Mouse (Mus musculus) limb, embryonic 15.5 days (tissue): Measurements from ENCODE around the gene Olfr434. TPM values are rescaled to one million over a fixed set of nuclear protein-coding genes. Genes with fewer than 3 reads are reported as not detected.
A peak's percentile ranks its signal among the peaks of the same experiment; 100 is the strongest.

Experiments
- ATAC-seq: fragments of 200-750 bp; cut with Nextera tagmentation; 2 replicates; pipeline ENCODE4 v1.8.0; 2017; ENCODE audit warnings: low read depth, moderate TSS enrichment; ENCODE audit not compliant: insufficient number of reproducible peaks, low FRiP score, low TSS enrichment
- H3K27ac ChIP-seq: fragments of 300-500 bp; sonication (generic); 2 replicates; pipeline ENCODE4 v1.5.1; 2015; ENCODE audit warnings: moderate library complexity, mild to moderate bottlenecking, inconsistent platforms
- H3K27me3 ChIP-seq: fragments of 300-500 bp; sonication (generic); 2 replicates; pipeline ENCODE4 v1.6.1; 2015; ENCODE audit warnings: inconsistent platforms
- H3K36me3 ChIP-seq: fragments of 300-500 bp; sonication (generic); 2 replicates; pipeline ENCODE4 v1.6.1; 2015; ENCODE audit warnings: inconsistent platforms
- H3K4me1 ChIP-seq: fragments of 300-500 bp; sonication (generic); 2 replicates; pipeline ENCODE4 v1.6.1; 2015; ENCODE audit warnings: inconsistent platforms
- H3K4me2 ChIP-seq: fragments of 300-500 bp; sonication (generic); 2 replicates; pipeline ENCODE4 v1.6.1; 2015; ENCODE audit warnings: mild to moderate bottlenecking, inconsistent platforms
- H3K4me3 ChIP-seq: fragments of 300-500 bp; sonication (generic); 2 replicates; pipeline ENCODE4 v1.5.1; 2015; ENCODE audit warnings: mild to moderate bottlenecking, inconsistent platforms
- H3K9ac ChIP-seq: fragments of 300-500 bp; sonication (generic); 2 replicates; pipeline ENCODE4 v1.6.1; 2015; ENCODE audit warnings: inconsistent platforms
- H3K9me3 ChIP-seq: fragments of 300-500 bp; sonication (generic); 2 replicates; pipeline ENCODE4 v1.6.1; 2016; ENCODE audit warnings: inconsistent platforms
- WGBS: fragments of 180-500 bp; shearing (Covaris S2); methylation state at CpG from one replicate; pipeline ENCODE4 v1.1.7; 2015; 5-methylcytosine and 5-hydroxymethylcytosine counted together
- polyA plus RNA-seq: library from polyadenylated mRNA; unstranded; fragments of >200 nt; fragmentation: Nextera tagmentation; extraction: Ambion mirVana; gene quantifications from 2 replicates; pipeline ENCODE4 v1.2.1, GENCODE M21; 2015

Gene Olfr434
- polyA plus RNA-seq, 1 experiment from 2014 or later = not detected

DNA sequence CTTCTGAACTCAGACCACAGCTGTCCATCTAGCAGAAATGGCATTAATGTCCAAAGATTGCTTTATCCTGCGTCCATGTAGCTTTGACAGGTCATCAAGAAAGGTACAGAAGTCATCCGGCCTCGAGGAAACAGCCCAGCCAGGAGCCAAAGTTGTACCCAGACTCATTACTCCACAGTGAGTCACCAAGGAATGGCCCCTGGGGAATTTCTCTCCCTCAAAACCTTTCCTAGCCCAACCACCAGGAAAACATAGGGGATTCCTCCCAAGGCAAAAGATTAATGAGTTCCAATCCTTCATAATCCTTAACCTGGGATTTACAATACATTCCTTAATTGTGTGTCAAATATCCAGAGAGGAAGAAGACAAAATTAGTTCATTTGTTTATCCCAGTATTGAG is 34.6 kb downstream of the Olfr434 start:
- no peak overlapping the region for H3K4me2 ChIP-seq
- H3K36me3 ChIP-seq = no peaks in the 10 kb centered on the region
- H3K9me3 ChIP-seq = no peaks in the 10 kb centered on the region
- H3K27ac ChIP-seq = no peak overlapping the region
- no peaks in the 10 kb centered on the region for H3K4me1 ChIP-seq
- no peak overlapping the region for H3K9ac ChIP-seq
- 40% methylated on average over 3 of the region's 3 CpGs for WGBS
- H3K4me3 ChIP-seq = no peak overlapping the region
- ATAC-seq = no peak
- no peaks in the 10 kb centered on the region for H3K27me3 ChIP-seq

GRCm38 (mm10) chr6:43252994-43253393 is 40.2 kb downstream of the Olfr434 start:
- H3K9ac ChIP-seq = no peak overlapping the region
- no peak overlapping the region for H3K4me3 ChIP-seq
- 90% methylated on average over 1 of the region's 1 CpGs for WGBS
- H3K36me3 ChIP-seq = no peaks in the 10 kb centered on the region
- no peak for ATAC-seq
- H3K27ac ChIP-seq = no peak overlapping the region
- no peaks in the 10 kb centered on the region for H3K4me1 ChIP-seq
- no peak overlapping the region for H3K4me2 ChIP-seq
- no peaks in the 10 kb centered on the region for H3K9me3 ChIP-seq
- no peaks in the 10 kb centered on the region for H3K27me3 ChIP-seq

- no peak overlapping the region for H3K4me2 ChIP-seq
These were observed 41.5 kb downstream of the Olfr434 start for GRCm38 (mm10) chr6:43254193-43254926.

GRCm38 (mm10) chr6:43260756-43261155 is 47.9 kb downstream of the Olfr434 start:
- no peak overlapping the region for H3K9ac ChIP-seq
- no peaks in the 10 kb centered on the region for H3K36me3 ChIP-seq
- H3K9me3 ChIP-seq = no peaks in the 10 kb centered on the region
- WGBS = 72% methylated on average over 2 of the region's 2 CpGs
- peaks cover 6% of the 10 kb centered on the region for H3K4me1 ChIP-seq
- H3K27ac ChIP-seq = no peak overlapping the region
- H3K27me3 ChIP-seq = no peaks in the 10 kb centered on the region
- ATAC-seq = no peak
- H3K4me3 ChIP-seq = no peak overlapping the region
- no peak overlapping the region for H3K4me2 ChIP-seq

More at GRCm38 (mm10) chr6:43254193-43254926, 41.5 kb downstream of the Olfr434 start:
- no peaks in the 10 kb centered on the region for H3K4me1 ChIP-seq
- H3K9me3 ChIP-seq = no peaks in the 10 kb centered on the region
- no peaks in the 10 kb centered on the region for H3K36me3 ChIP-seq
- H3K27me3 ChIP-seq = no peaks in the 10 kb centered on the region
- no peak for ATAC-seq
- H3K4me3 ChIP-seq = no peak overlapping the region
- 60% methylated on average over 7 of the region's 7 CpGs for WGBS
- no peak overlapping the region for H3K9ac ChIP-seq
- no peak overlapping the region for H3K27ac ChIP-seq

GRCm38 (mm10) chr6:43265363-43266041 is 52.7 kb downstream of the Olfr434 start, which contains the start of gene Arhgef5:
TSS of gene Arhgef5 (plus strand) at chr6:43265582.
- Histone ChIP-seq H3K4me2 (peak within 1 kb of the TSS; percentile 83), H3K36me3 (no peaks in the 10 kb centered on the region), H3K9me3 (no peaks in the 10 kb centered on the region), H3K4me3 (peak within 1 kb of the TSS; percentile 61), H3K27ac (peak within 1 kb of the TSS; percentile 57), H3K4me1 (peaks cover 12% of the 10 kb centered on the region), H3K27me3 (no peaks in the 10 kb centered on the region), H3K9ac (peak within 1 kb of the TSS; percentile 58)
- under 1% methylated on average over 35 of the region's 48 CpGs for WGBS
- ATAC-seq = peak; percentile 71

DNA sequence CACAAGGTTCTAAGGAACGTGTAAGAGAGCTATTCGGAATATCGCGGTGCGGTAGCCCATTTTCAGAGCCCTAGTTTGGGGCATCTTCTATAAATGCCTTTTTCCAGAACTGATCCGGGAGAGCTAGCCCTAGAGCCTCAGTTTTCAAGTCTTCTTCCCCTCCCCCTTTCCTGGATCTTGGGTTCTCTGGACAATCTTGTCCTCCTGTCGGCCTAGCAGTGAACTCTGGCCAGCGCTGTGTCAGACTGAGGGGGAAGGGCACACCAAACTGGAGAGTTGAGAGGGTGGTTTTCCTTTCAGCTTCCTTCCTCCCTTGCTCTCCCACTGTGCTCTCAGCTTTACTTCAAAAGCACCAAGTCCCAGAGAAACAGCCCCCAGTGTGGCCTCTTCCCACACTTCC is 53.5 kb downstream of the Olfr434 start:
- Histone ChIP-seq H3K9me3 (no peaks in the 10 kb centered on the region), H3K9ac (no peak overlapping the region), H3K27me3 (no peaks in the 10 kb centered on the region), H3K4me1 (peaks cover 12% of the 10 kb centered on the region), H3K4me2 (peak overlapping the region; percentile 83), H3K4me3 (peak overlapping the region; percentile 61), H3K36me3 (no peaks in the 10 kb centered on the region), H3K27ac (peak overlapping the region; percentile 57; the same call in 1 of the 2 replicates)
- 6% methylated on average over 8 of the region's 8 CpGs for WGBS
- ATAC-seq = no peak

Other genes with a start within 250 kb of the Olfr434 start
- gene Olfr441, start 106.7 kb upstream of the Olfr434 start, polyA plus RNA-seq = not detected in 2 replicates
- not detected in 2 replicates for gene Olfr237-ps1, start 66.5 kb upstream of the Olfr434 start, polyA plus RNA-seq
- gene Olfr437, start 49.7 kb upstream of the Olfr434 start, polyA plus RNA-seq = not detected in 2 replicates
- gene Olfr13, start 40.9 kb upstream of the Olfr434 start, polyA plus RNA-seq = not detected in 2 replicates
- not detected in 2 replicates for gene Olfr435, start 15.9 kb upstream of the Olfr434 start, polyA plus RNA-seq
- gene Olfr47, start 18.5 kb downstream of the Olfr434 start, polyA plus RNA-seq = not detected in 2 replicates
- gene Arhgef5, start 52.6 kb downstream of the Olfr434 start, polyA plus RNA-seq = 13.1 and 14.3 TPM in 2 replicates
- gene Nobox, start 96.5 kb downstream of the Olfr434 start, polyA plus RNA-seq = not detected in 2 replicates